32 mouse cellular contexts compared by ENCODE assay signal in the genomic region with DNA sequence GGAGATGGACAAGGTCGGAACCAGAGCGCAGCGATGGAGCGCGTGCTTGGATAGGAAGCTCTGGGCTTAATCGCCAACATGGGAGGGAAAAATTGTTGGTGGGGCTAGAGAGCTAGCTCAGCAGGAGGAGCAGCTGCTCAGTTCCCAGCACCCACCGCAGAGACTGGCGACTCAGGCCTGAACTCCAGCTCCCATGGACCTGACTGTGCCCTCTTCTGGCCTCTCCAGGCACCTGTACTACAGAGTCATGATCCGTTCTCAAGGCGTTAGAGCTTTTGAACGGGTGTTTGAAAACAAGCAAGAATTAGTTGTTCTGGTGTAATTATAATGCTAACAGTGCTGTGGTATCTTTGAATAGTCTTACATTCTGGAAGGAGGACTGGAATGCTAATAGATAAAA. TPM values are rescaled to one million over a fixed set of nuclear protein-coding genes. Genes with fewer than 3 reads are reported as not detected.
DNase-seq lines count a peak whose midpoint lies in the region; ATAC-seq and TF ChIP-seq lines count a peak whose summit lies in the region.
"Had no signal": no experiment of that assay in that cellular context is flagged by ENCODE, and none has a peak within 500 bp of the region (broad histone marks: within the 10 kb centered on the region; RNA-seq: fewer than 3 reads in every experiment).

No protein-coding gene starts in this region.

- no peaks in the 10 kb centered on the region for H3K36me3 ChIP-seq in hindbrain, postnatal 0 days (ENCODE audit: insufficient read depth, low read length)
- no peaks in the 10 kb centered on the region; the same call in 1 of the 2 replicates for H3K36me3 ChIP-seq in hindbrain, embryonic 11.5 days (ENCODE audit: control insufficient read depth, insufficient read depth, low read length)
- H3K36me3 ChIP-seq in liver, postnatal 0 days (replicated peaks; ENCODE audit: insufficient read depth, low read length), result no peaks in the 10 kb centered on the region
- no peaks in the 10 kb centered on the region for H3K36me3 ChIP-seq in stomach, postnatal 0 days (ENCODE audit: control insufficient read depth, insufficient read depth, low read length)
- H3K36me3 ChIP-seq: lung, embryonic 15.5 days; neural tube, embryonic 15.5 days had no signal

- no peak overlapping the region for H3K4me3 ChIP-seq in hindbrain, postnatal 0 days (ENCODE audit: low read length)
- H3K4me3 ChIP-seq in hindbrain, embryonic 11.5 days (ENCODE audit: low read depth, low read length), result no peak overlapping the region
- no peak overlapping the region for H3K4me3 ChIP-seq in liver, postnatal 0 days (ENCODE audit: low read depth, low read length)
- no peak overlapping the region for H3K4me3 ChIP-seq in stomach, postnatal 0 days (ENCODE audit: low read depth, low read length)
- H3K4me3 ChIP-seq: erythroblast, embryonic 14.5 days; gastrocnemius, adult 2 months; heart, adult 2 months; heart, embryonic 13.5 days; hindbrain, embryonic 12.5 days; limb, embryonic 12.5 days; liver, embryonic 15.5 days; lung, embryonic 15.5 days; midbrain, embryonic 10.5 days; midbrain, embryonic 15.5 days; neural tube, embryonic 15.5 days had no signal

- ATAC-seq in hindbrain, postnatal 0 days, result no peak
- no peak for ATAC-seq in hindbrain, embryonic 11.5 days (ENCODE audit: low FRiP score)
- ATAC-seq in liver, postnatal 0 days, result no peak
- no peak for ATAC-seq in stomach, postnatal 0 days (ENCODE audit: low FRiP score, low TSS enrichment)
- ATAC-seq: CD4-positive, CD25-positive, alpha-beta regulatory T cell, adult 4 months; forebrain, embryonic 16.5 days; midbrain, embryonic 15.5 days had no signal

- peak; percentile 13; the same call in 1 of the 2 replicates for TF ChIP-seq CTCF in hindbrain, postnatal 0 days (IDR thresholded peaks at IDR 0.05; ENCODE audit: low read depth)
- no peak for TF ChIP-seq CTCF in liver, postnatal 0 days (IDR thresholded peaks at IDR 0.05; ENCODE audit: low read depth)
- peak; percentile 5; the same call in 1 of the 2 replicates for TF ChIP-seq CTCF in stomach, postnatal 0 days (IDR thresholded peaks at IDR 0.05; ENCODE audit: low read depth)

- no peak overlapping the region for H3K4me2 ChIP-seq in hindbrain, postnatal 0 days (ENCODE audit: low read depth, low read length)
- no peak overlapping the region for H3K4me2 ChIP-seq in hindbrain, embryonic 11.5 days (replicated peaks; ENCODE audit: low read depth, low read length)
- H3K4me2 ChIP-seq in liver, postnatal 0 days (ENCODE audit: low read depth, low read length), result no peak overlapping the region
- no peak overlapping the region for H3K4me2 ChIP-seq in stomach, postnatal 0 days (replicated peaks; ENCODE audit: low read depth)
- H3K4me2 ChIP-seq: heart, embryonic 13.5 days; hindbrain, embryonic 12.5 days; limb, embryonic 12.5 days; liver, embryonic 15.5 days; lung, embryonic 15.5 days; midbrain, embryonic 15.5 days; neural tube, embryonic 15.5 days had no signal

- no peaks in the 10 kb centered on the region for H3K27me3 ChIP-seq in hindbrain, postnatal 0 days (ENCODE audit: insufficient read depth, low read length)
- no peaks in the 10 kb centered on the region for H3K27me3 ChIP-seq in hindbrain, embryonic 11.5 days (ENCODE audit: control insufficient read depth, insufficient read depth, low read length)
- no peaks in the 10 kb centered on the region for H3K27me3 ChIP-seq in liver, postnatal 0 days (ENCODE audit: insufficient read depth, low read length)
- H3K27me3 ChIP-seq in stomach, postnatal 0 days (ENCODE audit: control insufficient read depth, insufficient read depth, low read length), result no peaks in the 10 kb centered on the region
- H3K27me3 ChIP-seq: heart, embryonic 13.5 days; hindbrain, embryonic 12.5 days; limb, embryonic 12.5 days; liver, embryonic 15.5 days; lung, embryonic 15.5 days; midbrain, embryonic 15.5 days; neural tube, embryonic 15.5 days had no signal

- H3K9ac ChIP-seq in hindbrain, postnatal 0 days (replicated peaks; ENCODE audit: low read length), result no peak overlapping the region
- H3K9ac ChIP-seq in hindbrain, embryonic 11.5 days (ENCODE audit: low read depth, low read length), result no peak overlapping the region
- H3K9ac ChIP-seq in liver, postnatal 0 days (replicated peaks), result no peak overlapping the region
- H3K9ac ChIP-seq in stomach, postnatal 0 days (ENCODE audit: low read length), result no peak overlapping the region
- H3K9ac ChIP-seq: heart, embryonic 13.5 days; hindbrain, embryonic 12.5 days; limb, embryonic 12.5 days; liver, embryonic 15.5 days; lung, embryonic 15.5 days; midbrain, embryonic 15.5 days; neural tube, embryonic 15.5 days had no signal

- H3K27ac ChIP-seq in hindbrain, postnatal 0 days, result no peak overlapping the region
- no peak overlapping the region for H3K27ac ChIP-seq in hindbrain, embryonic 11.5 days (ENCODE audit: low read depth, low read length)
- H3K27ac ChIP-seq in liver, postnatal 0 days (ENCODE audit: low read depth), result 0 out of 2 replicates have a peak overlapping the region, but pooled peaks have one; percentile 11
- no peak overlapping the region for H3K27ac ChIP-seq in stomach, postnatal 0 days (replicated peaks)
- H3K27ac ChIP-seq: gastrocnemius, adult 2 months; heart, adult 2 months; heart, embryonic 13.5 days; hindbrain, embryonic 12.5 days; kidney, postnatal 0 days; limb, embryonic 12.5 days; liver, embryonic 15.5 days; lung, embryonic 15.5 days; macrophage; midbrain, embryonic 10.5 days; midbrain, embryonic 15.5 days; neural tube, embryonic 15.5 days had no signal

- no peak for DNase-seq in hindbrain, postnatal 0 days (ENCODE audit: low spot score)
- DNase-seq in hindbrain, embryonic 11.5 days (ENCODE audit: low spot score), result no peak
- no peak for DNase-seq in liver, postnatal 0 days
- DNase-seq in liver (no peak), R1 (ENCODE audit: low read depth, low spot score) (peak; percentile 46)
- DNase-seq in stomach, postnatal 0 days (ENCODE audit: low spot score), result no peak
- no peak for DNase-seq in lung, postnatal 36 days
- DNase-seq: adrenal gland, postnatal 25 days; cerebellum, adult 18-20 months; cerebellum, postnatal 10 days; gastrocnemius, adult 2 months; gastrocnemius, postnatal 36 days; heart, adult 2 months; heart, postnatal 14 days; kidney, adult 8-10 months; kidney, postnatal 4 days; layer of hippocampus, adult 9-11 months; retina, postnatal 1 day; right cerebral cortex, postnatal 14 days had no signal

- 0 out of 2 replicates have a peak, but pooled peaks cover 4% of the 10 kb centered on the region for H3K4me1 ChIP-seq in hindbrain, postnatal 0 days (ENCODE audit: insufficient read depth, low read length)
- H3K4me1 ChIP-seq in hindbrain, embryonic 11.5 days (replicated peaks; ENCODE audit: control insufficient read depth, insufficient read depth, low read length), result no peaks in the 10 kb centered on the region
- H3K4me1 ChIP-seq in liver, postnatal 0 days (ENCODE audit: insufficient read depth), result peaks cover 28% of the 10 kb centered on the region
- no peaks in the 10 kb centered on the region for H3K4me1 ChIP-seq in stomach, postnatal 0 days (replicated peaks; ENCODE audit: control insufficient read depth, insufficient read depth)

- no peak for TF ChIP-seq EP300 in liver, postnatal 0 days (IDR thresholded peaks at IDR 0.05; ENCODE audit: low read depth)
- TF ChIP-seq EP300 in stomach, postnatal 0 days (optimal IDR thresholded peaks at IDR 0.05), result no peak

- 78% methylated on average over 11 of the region's 11 CpGs for WGBS in hindbrain, postnatal 0 days
- WGBS in hindbrain, embryonic 11.5 days, result 92% methylated on average over 11 of the region's 11 CpGs
- WGBS in liver, postnatal 0 days (ENCODE audit: insufficient replicate concordance), result 88% methylated on average over 11 of the region's 11 CpGs
- WGBS in stomach, postnatal 0 days, result 91% methylated on average over 11 of the region's 11 CpGs

- H3K9me3 ChIP-seq in hindbrain, postnatal 0 days (ENCODE audit: low read length), result no peaks in the 10 kb centered on the region
- H3K9me3 ChIP-seq in hindbrain, embryonic 11.5 days (ENCODE audit: control insufficient read depth, low read length), result no peaks in the 10 kb centered on the region
- no peaks in the 10 kb centered on the region for H3K9me3 ChIP-seq in liver, postnatal 0 days (ENCODE audit: low read length)
- H3K9me3 ChIP-seq in stomach, postnatal 0 days (ENCODE audit: control insufficient read depth, low read length), result no peaks in the 10 kb centered on the region
- H3K9me3 ChIP-seq: heart, embryonic 13.5 days; hindbrain, embryonic 12.5 days; limb, embryonic 12.5 days; liver, embryonic 15.5 days; lung, embryonic 15.5 days; midbrain, embryonic 15.5 days; neural tube, embryonic 15.5 days had no signal

RNA-seq across cellular contexts. Expression of a gene that starts 9.5 kb away (rescaled TPM):
- 16.9 and 17.4 TPM in 2 replicates for total RNA-seq in hindbrain, postnatal 0 days (2014; rRNA removed)
- 11.0 and 13.0 TPM in 2 replicates for polyA plus RNA-seq in hindbrain, postnatal 0 days (2015; fragmentation: Nextera tagmentation; extraction: Ambion mirVana)
- polyA plus RNA-seq in hindbrain, embryonic 11.5 days (2014; fragmentation: Nextera tagmentation; extraction: Ambion mirVana), result 17.6 and 22.0 TPM in 2 replicates
- polyA plus RNA-seq in liver, postnatal 0 days (2015; fragmentation: Nextera tagmentation; extraction: Ambion mirVana), result 2.3 and 3.0 TPM in 2 replicates
- polyA plus RNA-seq in stomach, postnatal 0 days (2015; fragmentation: Nextera tagmentation; extraction: Ambion mirVana), result 2.9 and 3.2 TPM in 2 replicates
